Mouse (Mus musculus): ENCODE measurements at regions not wholly inside any gene's neighbourhood (a gene's known extent, or its start where the extent isn't known, plus 50 kb on each side); places are given as distances from the start of the nearest gene placed in this dataset.

DNA sequence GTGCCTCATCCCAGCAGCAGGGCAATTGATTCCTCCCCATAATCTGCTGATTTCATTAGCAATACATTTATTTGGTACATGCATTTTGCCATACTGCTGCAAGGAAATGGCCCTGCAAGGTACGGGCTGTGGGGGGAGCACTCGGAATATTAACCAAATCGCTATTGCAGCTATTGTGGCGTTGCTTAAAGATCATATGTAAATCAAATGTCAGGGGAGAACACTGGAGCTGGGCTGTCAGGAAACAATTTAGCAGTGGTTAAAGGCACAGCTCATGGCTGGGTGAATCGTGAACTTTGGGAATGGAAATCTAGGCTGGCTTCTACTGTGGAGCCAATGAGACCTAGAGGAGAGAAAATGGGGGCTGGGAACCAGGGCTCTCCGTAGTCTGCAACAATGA is 192.0 kb downstream of the Gm26897 start:
- no peak for TF ChIP-seq POLR2A (IDR thresholded peaks at IDR 0.05; ENCODE audit: low read depth, low read length)
- TF ChIP-seq CTCF (conservative IDR thresholded peaks at IDR 0.05 in 1 of 2, IDR thresholded peaks at IDR 0.05 in 1 of 2; ENCODE audit: low read depth in 2 of 2, low read length in 2 of 2) = no peak
- TF ChIP-seq NRF1 (IDR thresholded peaks at IDR 0.05; ENCODE audit: low read depth, low read length) = no peak
- TF ChIP-seq CHD2 (IDR thresholded peaks at IDR 0.05; ENCODE audit: low read length) = no peak
- no peak for TF ChIP-seq KAT2A (IDR thresholded peaks at IDR 0.05; ENCODE audit: insufficient replicate concordance, low read length)

All from CH12.LX (cell line).